Mouse (Mus musculus): Measurements from ENCODE around the gene Ap5z1. TPM values are rescaled to one million over a fixed set of nuclear protein-coding genes. Genes with fewer than 3 reads are reported as not detected.

Gene Ap5z1
- 19.6 TPM for polyA plus RNA-seq (2017; shearing (Covaris generic))

DNA sequence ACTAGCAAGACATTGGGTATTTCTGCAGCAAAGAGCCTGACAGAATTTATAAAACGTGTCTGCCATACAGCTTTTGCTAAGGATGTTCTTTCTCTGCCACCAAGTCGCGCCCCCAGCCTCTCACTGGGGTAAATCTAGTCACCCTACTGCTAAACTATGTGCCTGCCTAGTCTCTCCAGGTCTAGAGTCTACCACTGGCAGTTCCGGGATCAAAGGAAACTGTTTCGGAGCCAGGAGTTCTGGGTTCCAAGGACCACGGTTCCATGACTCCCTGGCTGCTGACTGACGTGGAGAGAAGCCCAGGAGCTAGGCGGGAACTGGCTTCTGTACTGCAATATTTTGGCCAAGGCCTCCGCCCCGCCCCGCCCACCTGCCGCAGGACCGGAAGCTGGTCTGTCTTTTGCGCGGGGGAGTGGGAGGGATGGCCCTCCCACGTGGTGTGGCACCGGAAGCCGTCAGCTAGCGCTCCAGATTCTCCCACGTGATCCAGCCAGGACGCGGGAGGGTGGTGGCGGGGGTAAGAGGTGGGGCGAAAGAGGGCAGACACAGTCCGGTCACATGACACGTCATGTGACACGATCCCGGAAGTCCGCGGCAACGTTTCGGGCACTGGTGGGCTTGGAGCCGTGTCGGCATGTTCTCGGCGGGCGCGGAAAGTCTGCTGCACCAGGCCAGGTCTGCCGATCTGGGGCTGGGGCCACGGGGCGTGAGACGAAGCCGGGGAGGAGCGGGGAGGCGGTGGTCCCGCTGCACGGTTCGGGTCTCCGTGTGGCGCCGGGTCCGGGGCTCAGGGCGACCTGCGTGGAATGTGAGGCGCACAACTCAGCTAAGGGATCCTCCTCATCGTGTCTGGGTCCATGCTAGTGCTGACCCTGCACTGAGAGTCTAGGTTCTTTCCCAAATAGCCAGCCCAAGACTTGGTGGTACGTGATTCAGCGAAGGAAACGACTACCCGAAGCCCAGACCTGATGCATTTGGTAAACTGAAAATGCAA, at the start of gene Ap5z1:
Ap5z1 (plus strand) TSS at position 484 of the 994 bp plus-strand sequence.

Other genes with a start within 250 kb of the Ap5z1 start
- 11.8 TPM for gene Foxk1, start 62.4 kb upstream of the Ap5z1 start, polyA plus RNA-seq (2017; shearing (Covaris generic))
- gene Papolb, start 66.1 kb downstream of the Ap5z1 start, polyA plus RNA-seq (2017; shearing (Covaris generic)): not detected
- gene Radil, start 87.2 kb downstream of the Ap5z1 start, polyA plus RNA-seq (2017; shearing (Covaris generic)): not detected
- gene Mmd2, start 144.9 kb downstream of the Ap5z1 start, polyA plus RNA-seq (2017; shearing (Covaris generic)): not detected
- 57.8 TPM for gene Wipi2, start 163.8 kb downstream of the Ap5z1 start, polyA plus RNA-seq (2017; shearing (Covaris generic))
- 0.75 TPM for gene Slc29a4, start 228.6 kb downstream of the Ap5z1 start, polyA plus RNA-seq (2017; shearing (Covaris generic))